Mouse (Mus musculus) heart, embryonic 12.5 days (tissue): ENCODE measurements around the gene Erf. TPM values are rescaled to one million over a fixed set of nuclear protein-coding genes. Genes with fewer than 3 reads are reported as not detected.

Experiments used
- ATAC-seq: fragments of 200-750 bp; cut with Nextera tagmentation; 2 replicates; pipeline ENCODE4 v1.8.0; 2017; ENCODE audit warnings: moderate TSS enrichment, moderate library complexity; ENCODE audit not compliant: insufficient number of reproducible peaks, low FRiP score
- H3K27ac ChIP-seq: fragments of 300-500 bp; sonication (generic); 2 replicates; pipeline ENCODE4 v1.5.1; 2016; ENCODE audit warnings: mild to moderate bottlenecking, moderate library complexity; ENCODE audit not compliant: poor library complexity, severe bottlenecking
- H3K27me3 ChIP-seq: fragments of 300-500 bp; sonication (generic); replicated peaks from 2 replicates; pipeline ENCODE4 v1.6.1; 2016; ENCODE audit warnings: mild to moderate bottlenecking, moderate library complexity
- H3K36me3 ChIP-seq: fragments of 300-500 bp; sonication (generic); 2 replicates; pipeline ENCODE4 v1.6.1; 2016; ENCODE audit warnings: mild to moderate bottlenecking, moderate library complexity
- H3K4me1 ChIP-seq: fragments of 300-500 bp; sonication (generic); replicated peaks from 2 replicates; pipeline ENCODE4 v1.6.1; 2016; ENCODE audit warnings: mild to moderate bottlenecking
- H3K4me2 ChIP-seq: fragments of 300-500 bp; sonication (generic); 2 replicates; pipeline ENCODE4 v1.6.1; 2016; ENCODE audit warnings: mild to moderate bottlenecking, moderate library complexity
- H3K4me3 ChIP-seq: fragments of 300-500 bp; sonication (generic); 2 replicates; pipeline ENCODE4 v1.5.1; 2016; ENCODE audit warnings: mild to moderate bottlenecking
- H3K9ac ChIP-seq: fragments of 300-500 bp; sonication (generic); 2 replicates; pipeline ENCODE4 v1.6.1; 2016; ENCODE audit warnings: mild to moderate bottlenecking, moderate library complexity
- H3K9me3 ChIP-seq: fragments of 300-500 bp; sonication (generic); replicated peaks from 2 replicates; pipeline ENCODE4 v1.6.1; 2016; ENCODE audit warnings: mild to moderate bottlenecking, moderate library complexity
- WGBS: fragments of 180-500 bp; shearing (Covaris S2); methylation state at CpG from one replicate; pipeline ENCODE4 v1.1.7; 2016; 5-methylcytosine and 5-hydroxymethylcytosine counted together
- microRNA-seq: library from miRNA; unstranded; fragments of <30 nt; microRNA quantifications from one replicate; pipeline ENCODE4, GENCODE M21; 2017
- polyA plus RNA-seq: library from polyadenylated mRNA; unstranded; fragments of >200 nt; fragmentation: Nextera tagmentation; extraction: Ambion mirVana; gene quantifications from 2 replicates; pipeline ENCODE4 v1.2.1, GENCODE M21; 2016

The Erf gene
- polyA plus RNA-seq, 1 experiment from 2014 or later, result 17.6 TPM

GRCm38 (mm10) chr7:25195148-25195547, 55.4 kb downstream of the Erf start:
- no peaks in the 10 kb centered on the region for H3K36me3 ChIP-seq
- no peak overlapping the region for H3K4me3 ChIP-seq
- no peak overlapping the region for H3K9ac ChIP-seq
- 0 out of 2 replicates have a peak, but pooled peaks have one; percentile 61 for ATAC-seq
- peaks cover 4% of the 10 kb centered on the region; the same call in 1 of the 2 replicates for H3K9me3 ChIP-seq
- no peak overlapping the region for H3K27ac ChIP-seq
- peaks cover 13% of the 10 kb centered on the region; the same call in 1 of the 2 replicates for H3K27me3 ChIP-seq
- WGBS, result 66% methylated on average over 3 of the region's 3 CpGs
- peaks cover 8% of the 10 kb centered on the region for H3K4me1 ChIP-seq
- no peak overlapping the region for H3K4me2 ChIP-seq

Small RNA genes within 50 kb of the gene (microRNA-seq; reads per million reads assigned to microRNA genes)
- not detected for gene Mir7048

Other genes with a start within 250 kb of the Erf start
- 2.9 and 3.8 TPM in 2 replicates for gene Atp1a3, start 244.8 kb downstream of the Erf start, polyA plus RNA-seq
- 7.7 and 7.9 TPM in 2 replicates for gene Grik5, start 178.4 kb downstream of the Erf start, polyA plus RNA-seq
- 24.4 and 24.5 TPM in 2 replicates for gene Zfp574, start 178.2 kb downstream of the Erf start, polyA plus RNA-seq
- gene Pou2f2, start 71.0 kb downstream of the Erf start, polyA plus RNA-seq, result 0.54 and 0.81 TPM in 2 replicates
- gene Dedd2, start 30.1 kb downstream of the Erf start, polyA plus RNA-seq, result 8.2 and 9.5 TPM in 2 replicates
- 2.3 and 2.5 TPM in 2 replicates for gene Zfp526, start 29.3 kb downstream of the Erf start, polyA plus RNA-seq
- 12.1 and 12.7 TPM in 2 replicates for gene Gsk3a, start 12.9 kb downstream of the Erf start, polyA plus RNA-seq
- gene Cic, start 16.9 kb upstream of the Erf start, polyA plus RNA-seq, result 28.8 and 30.5 TPM in 2 replicates
- gene Pafah1b3, start 47.2 kb upstream of the Erf start, polyA plus RNA-seq, result 127 and 131 TPM in 2 replicates
- not detected in 2 replicates for gene Prr19, start 50.6 kb upstream of the Erf start, polyA plus RNA-seq
- 0.23 and 0.30 TPM in 2 replicates for gene Tmem145, start 55.3 kb upstream of the Erf start, polyA plus RNA-seq
- 10.3 and 10.8 TPM in 2 replicates for gene Megf8, start 66.4 kb upstream of the Erf start, polyA plus RNA-seq
- not detected in 2 replicates for gene Cnfn, start 119.0 kb upstream of the Erf start, polyA plus RNA-seq
- gene Lipe, start 147.9 kb upstream of the Erf start, polyA plus RNA-seq, result 4.1 and 5.9 TPM in 2 replicates
- gene Cxcl17, start 162.1 kb upstream of the Erf start, polyA plus RNA-seq, result not detected in 2 replicates
- gene Ceacam1, start 226.8 kb upstream of the Erf start, polyA plus RNA-seq, result 2.1 and 2.4 TPM in 2 replicates